Mouse (Mus musculus) E14TG2a.4 (cell line): ENCODE measurements around the gene Dolpp1.

ENCODE experiments used
- CTCF ChIP-seq: conservative IDR thresholded peaks from 2 replicates; pipeline ENCODE4 v1.5.1; 2014; ENCODE audit warnings: low read length
- NANOG ChIP-seq: IDR thresholded peaks from 2 replicates; pipeline ENCODE4 v1.6.1; 2014; ENCODE audit warnings: borderline replicate concordance, low read length, mixed read lengths
- POU5F1 ChIP-seq: IDR thresholded peaks from 2 replicates; pipeline ENCODE4 v1.6.1; 2014; ENCODE audit warnings: low read length, borderline replicate concordance

- TF ChIP-seq CTCF (no peak), POU5F1 (no peak), NANOG (no peak)
Measured at GRCm38 (mm10) chr2:30421432-30421831, 29.4 kb downstream of the Dolpp1 start.
